Mouse (Mus musculus): Measurements from ENCODE around the gene Ganc. TPM values are rescaled to one million over a fixed set of nuclear protein-coding genes. Genes with fewer than 3 reads are reported as not detected.

Gene Ganc
- polyA plus RNA-seq, 1 experiment from 2014 or later: 10.2 TPM

DNA sequence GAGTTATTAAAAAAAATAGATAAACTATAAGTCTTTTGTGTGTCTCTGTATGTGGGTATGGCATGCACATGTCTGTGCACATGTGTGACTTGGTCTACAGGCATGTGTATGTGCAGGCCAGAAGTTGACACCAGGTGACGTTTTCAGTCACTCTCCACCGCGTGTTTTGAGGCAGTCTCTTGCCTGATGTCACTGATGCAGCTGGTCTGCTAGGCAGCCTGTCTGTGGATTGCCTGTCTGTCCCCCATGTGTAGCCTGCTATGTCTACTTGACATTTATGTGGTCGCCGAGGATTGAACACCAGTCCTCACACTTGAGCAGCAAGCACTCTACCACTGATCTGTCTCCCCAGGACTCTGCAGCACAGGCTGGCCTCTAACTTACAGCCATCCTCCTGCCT, 20.7 kb downstream of the Ganc start:
- no peaks in the 10 kb centered on the region for H3K4me1 ChIP-seq (ENCODE audit: control insufficient read depth, insufficient read depth, low read depth, low read length)
- no peak overlapping the region for H3K4me2 ChIP-seq (ENCODE audit: low read length)
- no peaks in the 10 kb centered on the region for H3K36me3 ChIP-seq (ENCODE audit: control insufficient read depth, insufficient read depth, low read length)
- no peaks in the 10 kb centered on the region for H3K27me3 ChIP-seq (replicated peaks; ENCODE audit: control insufficient read depth, insufficient read depth, low read length)
- H3K4me3 ChIP-seq (ENCODE audit: low read length): no peak overlapping the region
- ATAC-seq: no peak
- H3K27ac ChIP-seq (ENCODE audit: low read depth, low read length): no peak overlapping the region
- H3K9ac ChIP-seq (ENCODE audit: low read depth, low read length): no peak overlapping the region; the same call in 1 of the 2 replicates
- no peaks in the 10 kb centered on the region for H3K9me3 ChIP-seq (ENCODE audit: control insufficient read depth, low read length)
- WGBS: 93% methylated on average over 5 of the region's 5 CpGs

DNA sequence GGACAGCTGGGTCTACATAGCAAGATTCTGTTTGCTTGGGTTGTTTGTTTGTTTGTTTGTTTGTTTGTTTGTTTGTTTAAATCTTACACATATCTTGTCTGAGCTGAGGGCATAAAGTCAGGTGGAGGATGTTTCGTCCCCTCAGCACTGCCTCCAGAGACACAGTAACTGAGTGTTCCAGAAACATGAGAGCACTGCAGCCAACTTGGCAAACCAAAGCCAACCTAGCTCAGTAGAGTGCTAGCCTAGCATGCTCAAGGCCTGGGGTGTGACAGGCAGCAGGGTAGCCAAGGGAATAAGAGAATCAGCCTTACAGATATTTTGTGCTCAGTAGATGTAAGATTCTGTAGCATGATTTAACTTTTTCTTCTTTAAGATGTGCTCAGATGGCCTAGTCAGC, 40.8 kb downstream of the Ganc start:
- Histone ChIP-seq H3K36me3 (ENCODE audit: control insufficient read depth, insufficient read depth, low read length) (no peaks in the 10 kb centered on the region), H3K4me3 (ENCODE audit: low read length) (no peak overlapping the region), H3K27ac (ENCODE audit: low read depth, low read length) (no peak overlapping the region), H3K27me3 (replicated peaks; ENCODE audit: control insufficient read depth, insufficient read depth, low read length) (no peaks in the 10 kb centered on the region), H3K9me3 (ENCODE audit: control insufficient read depth, low read length) (no peaks in the 10 kb centered on the region), H3K4me2 (ENCODE audit: low read length) (no peak overlapping the region), H3K4me1 (ENCODE audit: control insufficient read depth, insufficient read depth, low read depth, low read length) (no peaks in the 10 kb centered on the region), H3K9ac (ENCODE audit: low read depth, low read length) (no peak overlapping the region)
- 94% methylated on average over 1 of the region's 1 CpGs for WGBS
- ATAC-seq: no peak

DNA sequence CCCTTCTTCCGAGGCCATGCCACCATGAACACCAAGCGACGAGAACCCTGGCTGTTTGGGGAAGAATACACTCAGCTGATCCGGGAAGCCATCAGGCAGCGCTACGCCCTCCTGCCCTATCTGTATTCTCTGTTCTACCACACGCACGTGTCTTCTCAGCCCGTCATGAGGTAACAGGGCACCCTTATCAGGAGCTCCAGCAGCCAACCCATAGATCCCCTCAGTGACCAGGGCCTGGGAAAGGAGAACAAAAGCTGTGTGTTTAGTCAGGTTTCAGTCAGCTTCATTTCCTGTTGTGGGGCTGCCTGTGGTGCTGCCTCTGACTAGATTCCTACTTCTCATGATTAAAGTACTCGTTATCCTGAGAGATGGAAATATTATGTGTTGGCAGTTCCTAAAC, 42.7 kb downstream of the Ganc start:
- Histone ChIP-seq H3K9ac (ENCODE audit: low read depth, low read length) (no peak overlapping the region), H3K4me1 (ENCODE audit: control insufficient read depth, insufficient read depth, low read depth, low read length) (no peaks in the 10 kb centered on the region), H3K27ac (ENCODE audit: low read depth, low read length) (no peak overlapping the region), H3K36me3 (ENCODE audit: control insufficient read depth, insufficient read depth, low read length) (no peaks in the 10 kb centered on the region), H3K9me3 (ENCODE audit: control insufficient read depth, low read length) (no peaks in the 10 kb centered on the region), H3K27me3 (replicated peaks; ENCODE audit: control insufficient read depth, insufficient read depth, low read length) (no peaks in the 10 kb centered on the region), H3K4me3 (ENCODE audit: low read length) (no peak overlapping the region), H3K4me2 (ENCODE audit: low read length) (no peak overlapping the region)
- ATAC-seq: no peak
- 79% methylated on average over 10 of the region's 10 CpGs for WGBS

DNA sequence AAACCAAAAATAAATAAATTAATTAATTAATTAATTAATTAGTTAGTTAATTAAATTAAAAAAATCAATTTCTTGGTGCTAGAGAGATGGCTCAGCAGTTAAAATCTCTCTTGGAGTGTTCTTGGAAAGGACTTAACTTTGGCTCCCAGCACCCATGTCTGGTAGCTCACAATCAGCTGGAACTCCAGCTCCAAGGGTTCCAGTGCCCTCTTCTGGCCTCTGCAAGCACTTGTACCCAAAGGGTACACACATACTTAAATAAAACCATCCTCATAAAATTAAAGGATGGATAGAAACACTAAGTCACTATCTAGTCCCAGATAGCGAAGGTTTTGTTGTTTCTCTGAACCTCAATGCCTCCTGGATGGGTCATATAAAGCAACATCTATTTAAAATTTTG, 43.6 kb downstream of the Ganc start:
- H3K27me3 ChIP-seq (replicated peaks; ENCODE audit: control insufficient read depth, insufficient read depth, low read length): no peaks in the 10 kb centered on the region
- H3K36me3 ChIP-seq (ENCODE audit: control insufficient read depth, insufficient read depth, low read length): no peaks in the 10 kb centered on the region
- H3K4me3 ChIP-seq (ENCODE audit: low read length): no peak overlapping the region
- no peaks in the 10 kb centered on the region for H3K9me3 ChIP-seq (ENCODE audit: control insufficient read depth, low read length)
- H3K27ac ChIP-seq (ENCODE audit: low read depth, low read length): no peak overlapping the region
- 90% methylated on average over 1 of the region's 1 CpGs for WGBS
- H3K9ac ChIP-seq (ENCODE audit: low read depth, low read length): no peak overlapping the region
- H3K4me2 ChIP-seq (ENCODE audit: low read length): no peak overlapping the region
- H3K4me1 ChIP-seq (ENCODE audit: control insufficient read depth, insufficient read depth, low read depth, low read length): no peaks in the 10 kb centered on the region
- no peak for ATAC-seq

DNA sequence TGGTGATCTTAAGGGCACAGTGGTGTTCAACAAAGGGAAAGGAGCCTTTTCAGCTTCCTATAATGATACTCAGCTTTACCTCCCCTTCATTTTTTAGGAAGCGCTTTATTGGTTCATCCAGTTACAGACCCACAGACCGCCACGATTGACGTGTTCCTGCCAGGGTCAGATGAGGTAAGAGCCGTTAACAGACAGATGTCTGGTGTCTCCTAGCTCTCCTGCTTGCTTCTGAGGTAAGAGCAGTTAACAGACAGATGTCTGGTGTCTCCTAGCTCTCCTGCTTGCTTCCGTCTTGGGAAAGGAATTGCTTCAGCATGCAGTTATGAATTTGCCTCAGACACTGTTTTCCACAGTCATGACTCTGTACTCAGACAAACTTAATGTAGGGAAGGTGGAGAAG, 47.0 kb downstream of the Ganc start:
- no peaks in the 10 kb centered on the region for H3K9me3 ChIP-seq (ENCODE audit: control insufficient read depth, low read length)
- H3K27ac ChIP-seq (ENCODE audit: low read depth, low read length): no peak overlapping the region
- H3K4me2 ChIP-seq (ENCODE audit: low read length): no peak overlapping the region
- no peak overlapping the region for H3K9ac ChIP-seq (ENCODE audit: low read depth, low read length)
- no peaks in the 10 kb centered on the region for H3K36me3 ChIP-seq (ENCODE audit: control insufficient read depth, insufficient read depth, low read length)
- WGBS: 73% methylated on average over 6 of the region's 6 CpGs
- no peaks in the 10 kb centered on the region for H3K27me3 ChIP-seq (replicated peaks; ENCODE audit: control insufficient read depth, insufficient read depth, low read length)
- H3K4me3 ChIP-seq (ENCODE audit: low read length): no peak overlapping the region
- H3K4me1 ChIP-seq (ENCODE audit: control insufficient read depth, insufficient read depth, low read depth, low read length): no peaks in the 10 kb centered on the region
- no peak for ATAC-seq

DNA sequence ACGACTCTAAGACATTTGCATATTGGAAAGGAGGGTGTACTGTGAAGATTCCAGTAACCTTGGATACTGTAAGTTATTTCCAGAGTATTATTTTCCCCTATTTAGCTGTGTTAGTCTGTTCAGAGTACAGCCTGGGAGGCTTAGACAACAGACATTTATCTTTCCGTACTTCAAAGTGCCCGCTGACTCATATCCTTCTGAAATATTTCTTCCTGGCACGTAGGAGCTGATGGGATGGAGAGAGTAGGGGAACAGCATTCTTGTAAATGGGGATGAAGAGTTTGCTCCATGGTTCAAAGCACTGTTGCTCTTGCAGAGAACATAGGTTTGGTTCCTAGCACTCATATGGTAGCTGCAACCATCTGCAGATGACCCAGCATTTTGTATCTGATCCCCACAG, 48.9 kb downstream of the Ganc start:
- Histone ChIP-seq H3K9ac (ENCODE audit: low read depth, low read length) (no peak overlapping the region), H3K4me1 (ENCODE audit: control insufficient read depth, insufficient read depth, low read depth, low read length) (no peaks in the 10 kb centered on the region), H3K4me2 (ENCODE audit: low read length) (no peak overlapping the region), H3K9me3 (ENCODE audit: control insufficient read depth, low read length) (no peaks in the 10 kb centered on the region), H3K4me3 (ENCODE audit: low read length) (no peak overlapping the region), H3K36me3 (ENCODE audit: control insufficient read depth, insufficient read depth, low read length) (no peaks in the 10 kb centered on the region), H3K27ac (ENCODE audit: low read depth, low read length) (no peak overlapping the region), H3K27me3 (replicated peaks; ENCODE audit: control insufficient read depth, insufficient read depth, low read length) (no peaks in the 10 kb centered on the region)
- 77% methylated on average over 4 of the region's 4 CpGs for WGBS
- no peak for ATAC-seq

DNA sequence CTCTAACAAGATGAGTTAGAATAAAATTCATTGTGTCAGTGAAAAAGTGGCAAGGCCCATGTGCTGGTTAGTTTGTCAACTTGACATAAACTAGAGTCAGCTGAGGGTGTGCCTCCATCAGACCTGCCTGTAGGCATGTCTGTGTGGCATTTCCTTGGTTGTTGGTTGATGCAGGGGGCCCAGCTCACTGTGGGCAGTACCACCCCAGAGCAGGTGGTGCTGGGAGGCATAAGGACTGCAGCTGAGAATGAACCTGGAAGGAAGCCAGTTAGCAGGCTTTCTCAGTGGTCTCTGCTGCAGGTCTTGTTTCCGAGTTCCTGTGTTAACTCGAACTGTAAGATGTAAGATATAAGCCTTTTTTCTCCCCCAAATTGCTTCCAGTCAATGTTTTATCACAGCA, 51.3 kb downstream of the Ganc start:
- H3K36me3 ChIP-seq (ENCODE audit: control insufficient read depth, insufficient read depth, low read length): no peaks in the 10 kb centered on the region
- H3K9me3 ChIP-seq (ENCODE audit: control insufficient read depth, low read length): no peaks in the 10 kb centered on the region
- no peak for ATAC-seq
- H3K27me3 ChIP-seq (replicated peaks; ENCODE audit: control insufficient read depth, insufficient read depth, low read length): no peaks in the 10 kb centered on the region
- no peak overlapping the region for H3K4me3 ChIP-seq (ENCODE audit: low read length)
- no peak overlapping the region for H3K9ac ChIP-seq (ENCODE audit: low read depth, low read length)
- 65% methylated on average over 2 of the region's 2 CpGs for WGBS
- no peak overlapping the region for H3K27ac ChIP-seq (ENCODE audit: low read depth, low read length)
- H3K4me2 ChIP-seq (ENCODE audit: low read length): no peak overlapping the region
- H3K4me1 ChIP-seq (ENCODE audit: control insufficient read depth, insufficient read depth, low read depth, low read length): no peaks in the 10 kb centered on the region

DNA sequence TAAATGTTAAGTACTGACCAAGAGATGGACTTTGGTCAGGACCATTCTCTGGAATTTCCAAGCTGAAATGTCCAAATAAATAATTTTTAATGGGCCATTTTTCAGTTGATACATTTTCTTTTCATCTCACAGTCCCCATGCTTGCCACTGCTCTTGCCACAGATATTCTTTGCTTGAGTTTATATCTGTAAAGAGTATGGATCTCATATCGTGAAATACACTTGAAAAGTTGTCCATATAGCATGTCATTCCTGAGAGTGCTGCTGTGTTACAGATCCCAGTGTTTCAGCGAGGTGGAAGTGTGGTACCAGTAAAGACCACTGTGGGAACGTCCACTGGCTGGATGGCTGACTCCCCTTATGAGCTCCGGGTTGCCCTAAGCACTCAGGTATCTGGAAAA, 52.0 kb downstream of the Ganc start, which contains the start of gene Capn3:
Capn3 (plus strand) TSS at position 301 of the 400 bp plus-strand sequence.
- 86% methylated on average over 4 of the region's 4 CpGs for WGBS
- H3K27ac ChIP-seq (ENCODE audit: low read depth, low read length): no peak within 1 kb of the TSS
- no peak within 1 kb of the TSS for H3K4me2 ChIP-seq (ENCODE audit: low read length)
- H3K4me3 ChIP-seq (ENCODE audit: low read length): no peak within 1 kb of the TSS
- H3K4me1 ChIP-seq (ENCODE audit: control insufficient read depth, insufficient read depth, low read depth, low read length): no peaks in the 10 kb centered on the region
- no peaks in the 10 kb centered on the region for H3K27me3 ChIP-seq (replicated peaks; ENCODE audit: control insufficient read depth, insufficient read depth, low read length)
- ATAC-seq: no peak
- no peak within 1 kb of the TSS for H3K9ac ChIP-seq (ENCODE audit: low read depth, low read length)
- no peaks in the 10 kb centered on the region for H3K9me3 ChIP-seq (ENCODE audit: control insufficient read depth, low read length)
- H3K36me3 ChIP-seq (ENCODE audit: control insufficient read depth, insufficient read depth, low read length): no peaks in the 10 kb centered on the region

DNA sequence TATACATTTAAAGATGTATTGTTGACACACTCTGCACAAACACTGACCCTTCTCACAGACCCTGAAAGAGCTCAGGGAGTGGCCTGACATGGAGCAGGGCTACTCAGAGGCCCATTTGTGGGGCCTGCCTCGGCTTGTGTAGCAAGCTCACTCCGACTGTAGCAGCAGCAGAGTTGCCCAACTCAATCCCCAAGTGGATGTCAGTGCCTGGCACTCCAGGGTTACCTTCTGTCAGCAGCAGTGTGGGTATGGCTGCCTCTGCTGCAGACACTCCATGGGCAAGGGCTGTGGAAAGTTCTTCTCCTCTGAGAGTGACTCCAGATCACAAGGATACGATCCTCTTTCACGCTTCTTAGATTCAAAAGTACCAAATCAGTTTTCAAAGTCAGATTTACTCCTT, 56.5 kb downstream of the Ganc start:
- Histone ChIP-seq H3K4me1 (ENCODE audit: control insufficient read depth, insufficient read depth, low read depth, low read length) (no peaks in the 10 kb centered on the region), H3K4me2 (ENCODE audit: low read length) (no peak overlapping the region), H3K9me3 (ENCODE audit: control insufficient read depth, low read length) (no peaks in the 10 kb centered on the region), H3K4me3 (ENCODE audit: low read length) (no peak overlapping the region), H3K27ac (ENCODE audit: low read depth, low read length) (no peak overlapping the region), H3K27me3 (replicated peaks; ENCODE audit: control insufficient read depth, insufficient read depth, low read length) (no peaks in the 10 kb centered on the region), H3K9ac (ENCODE audit: low read depth, low read length) (no peak overlapping the region), H3K36me3 (ENCODE audit: control insufficient read depth, insufficient read depth, low read length) (no peaks in the 10 kb centered on the region)
- WGBS: 90% methylated on average over 4 of the region's 4 CpGs
- ATAC-seq: no peak

DNA sequence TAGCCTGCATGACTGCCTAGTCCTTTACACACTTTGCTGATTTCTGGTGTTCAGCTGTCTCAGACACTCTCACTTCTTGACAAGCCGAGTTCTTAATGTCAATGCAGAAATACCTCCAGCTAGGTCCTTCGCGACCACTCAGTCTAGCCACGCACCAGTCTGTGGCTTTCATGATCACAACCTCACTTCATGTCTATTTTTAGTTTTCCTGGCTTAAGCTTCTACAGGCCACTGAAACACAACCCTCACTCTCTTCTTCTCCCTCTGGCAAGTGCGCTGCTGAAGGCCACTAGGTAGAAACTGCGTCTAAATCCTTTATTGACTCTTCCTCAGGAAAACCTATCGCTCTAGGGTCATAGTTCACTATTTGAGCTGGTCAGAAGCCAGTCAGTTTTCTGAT, 59.6 kb downstream of the Ganc start:
- no peak overlapping the region for H3K9ac ChIP-seq (ENCODE audit: low read depth, low read length)
- no peak overlapping the region for H3K27ac ChIP-seq (ENCODE audit: low read depth, low read length)
- no peaks in the 10 kb centered on the region for H3K9me3 ChIP-seq (ENCODE audit: control insufficient read depth, low read length)
- no peak for ATAC-seq
- no peaks in the 10 kb centered on the region for H3K27me3 ChIP-seq (replicated peaks; ENCODE audit: control insufficient read depth, insufficient read depth, low read length)
- H3K4me1 ChIP-seq (ENCODE audit: control insufficient read depth, insufficient read depth, low read depth, low read length): no peaks in the 10 kb centered on the region
- no peak overlapping the region for H3K4me3 ChIP-seq (ENCODE audit: low read length)
- no peak overlapping the region for H3K4me2 ChIP-seq (ENCODE audit: low read length)
- no peaks in the 10 kb centered on the region for H3K36me3 ChIP-seq (ENCODE audit: control insufficient read depth, insufficient read depth, low read length)
- 91% methylated on average over 7 of the region's 7 CpGs for whole genome bisulfite sequencing
